Comparison of ENCODE assay signal across 10 mouse cellular contexts in genomic region chr6:36784682-36785208, GRCm38 (mm10). TPM values are rescaled to one million over a fixed set of nuclear protein-coding genes. Genes with fewer than 3 reads are reported as not detected.
DNase-seq lines count a peak whose midpoint lies in the region; ATAC-seq and TF ChIP-seq lines count a peak whose summit lies in the region.
"Had no signal": no experiment of that assay in that cellular context is flagged by ENCODE, and none has a peak within 500 bp of the region (broad histone marks: within the 10 kb centered on the region; RNA-seq: fewer than 3 reads in every experiment).

No protein-coding gene starts in this region.

- no peaks in the 10 kb centered on the region for H3K27me3 ChIP-seq in embryonic facial prominence, embryonic 12.5 days
- H3K27me3 ChIP-seq in hindbrain, embryonic 16.5 days (replicated peaks; ENCODE audit: control insufficient read depth, insufficient read depth, low read length), result no peaks in the 10 kb centered on the region
- no peaks in the 10 kb centered on the region for H3K27me3 ChIP-seq in neural tube, embryonic 13.5 days
- H3K27me3 ChIP-seq in thymus, adult 2 months (ENCODE audit: control insufficient read depth, insufficient read depth, low read length), result no peaks in the 10 kb centered on the region
- no peaks in the 10 kb centered on the region for H3K27me3 ChIP-seq in liver, postnatal 0 days (ENCODE audit: insufficient read depth, low read length)
- H3K27me3 ChIP-seq: liver, embryonic 15.5 days had no signal

- no peak for TF ChIP-seq EP300 in liver, postnatal 0 days (IDR thresholded peaks at IDR 0.05; ENCODE audit: low read depth)

- no peak overlapping the region for H3K9ac ChIP-seq in embryonic facial prominence, embryonic 12.5 days
- no peak overlapping the region for H3K9ac ChIP-seq in hindbrain, embryonic 16.5 days (ENCODE audit: low read depth, low read length)
- no peak overlapping the region for H3K9ac ChIP-seq in neural tube, embryonic 13.5 days
- H3K9ac ChIP-seq in liver, postnatal 0 days (replicated peaks), result no peak overlapping the region
- H3K9ac ChIP-seq: liver, embryonic 15.5 days had no signal

- H3K36me3 ChIP-seq in embryonic facial prominence, embryonic 12.5 days, result peaks cover 35% of the 10 kb centered on the region
- H3K36me3 ChIP-seq in hindbrain, embryonic 16.5 days (ENCODE audit: control insufficient read depth, insufficient read depth, low read length), result no peaks in the 10 kb centered on the region
- H3K36me3 ChIP-seq in neural tube, embryonic 13.5 days, result peaks cover 5% of the 10 kb centered on the region; the same call in 1 of the 2 replicates
- no peaks in the 10 kb centered on the region for H3K36me3 ChIP-seq in thymus, adult 2 months (ENCODE audit: control insufficient read depth, insufficient read depth, low read length)
- H3K36me3 ChIP-seq in liver, postnatal 0 days (replicated peaks; ENCODE audit: insufficient read depth, low read length), result no peaks in the 10 kb centered on the region
- H3K36me3 ChIP-seq: liver, embryonic 15.5 days had no signal

- WGBS in embryonic facial prominence, embryonic 12.5 days, result 22% methylated on average over 3 of the region's 3 CpGs
- 32% methylated on average over 3 of the region's 3 CpGs for WGBS in hindbrain, embryonic 16.5 days
- WGBS in neural tube, embryonic 13.5 days, result 17% methylated on average over 3 of the region's 3 CpGs
- 94% methylated on average over 3 of the region's 3 CpGs for WGBS in thymus, adult 2 months
- WGBS in liver, postnatal 0 days (ENCODE audit: insufficient replicate concordance), result 61% methylated on average over 3 of the region's 3 CpGs

- no peak overlapping the region for H3K4me3 ChIP-seq in layer of hippocampus, adult 2 months
- H3K4me3 ChIP-seq in embryonic facial prominence, embryonic 12.5 days, result no peak overlapping the region
- H3K4me3 ChIP-seq in hindbrain, embryonic 16.5 days (ENCODE audit: low read length), result no peak overlapping the region
- no peak overlapping the region for H3K4me3 ChIP-seq in neural tube, embryonic 13.5 days
- H3K4me3 ChIP-seq in thymus, adult 2 months (ENCODE audit: control insufficient read depth, insufficient read depth, low read length), result no peak overlapping the region
- H3K4me3 ChIP-seq in liver, postnatal 0 days (ENCODE audit: low read depth, low read length), result no peak overlapping the region
- H3K4me3 ChIP-seq: liver, embryonic 15.5 days had no signal

- peaks cover 34% of the 10 kb centered on the region for H3K4me1 ChIP-seq in embryonic facial prominence, embryonic 12.5 days
- peaks cover 20% of the 10 kb centered on the region for H3K4me1 ChIP-seq in hindbrain, embryonic 16.5 days (ENCODE audit: control insufficient read depth, insufficient read depth, low read depth, low read length)
- H3K4me1 ChIP-seq in neural tube, embryonic 13.5 days (replicated peaks), result peaks cover 81% of the 10 kb centered on the region
- no peaks in the 10 kb centered on the region for H3K4me1 ChIP-seq in thymus, adult 2 months (replicated peaks; ENCODE audit: control insufficient read depth, insufficient read depth, low read length)
- H3K4me1 ChIP-seq in liver, postnatal 0 days (ENCODE audit: insufficient read depth), result no peaks in the 10 kb centered on the region
- H3K4me1 ChIP-seq: liver, embryonic 15.5 days had no signal

- peak in 1 of 2 experiments; percentile 36 for DNase-seq in layer of hippocampus, adult 2 months (ENCODE audit: low spot score in 2 of 2)
- no peak for DNase-seq in layer of hippocampus, adult 9-10 months (ENCODE audit: low spot score)
- DNase-seq in kidney, adult 18-20 months, result no peak
- no peak for DNase-seq in thymus, adult 2 months
- DNase-seq in liver, postnatal 0 days, result no peak

- ATAC-seq in embryonic facial prominence, embryonic 12.5 days (ENCODE audit: insufficient number of reproducible peaks, insufficient read depth, low FRiP score, low TSS enrichment), result peak; percentile 62; the same call in 1 of the 2 replicates
- peak; percentile 86 for ATAC-seq in hindbrain, embryonic 16.5 days
- ATAC-seq in neural tube, embryonic 13.5 days (ENCODE audit: low read depth), result peak; percentile 72
- no peak for ATAC-seq in liver, postnatal 0 days

- no peaks in the 10 kb centered on the region for H3K9me3 ChIP-seq in embryonic facial prominence, embryonic 12.5 days
- H3K9me3 ChIP-seq in hindbrain, embryonic 16.5 days (ENCODE audit: control insufficient read depth, low read length), result no peaks in the 10 kb centered on the region
- no peaks in the 10 kb centered on the region for H3K9me3 ChIP-seq in neural tube, embryonic 13.5 days
- no peaks in the 10 kb centered on the region for H3K9me3 ChIP-seq in liver, postnatal 0 days (ENCODE audit: low read length)
- H3K9me3 ChIP-seq: liver, embryonic 15.5 days had no signal

- peak overlapping the region; percentile 77 for H3K27ac ChIP-seq in layer of hippocampus, adult 2 months
- H3K27ac ChIP-seq in embryonic facial prominence, embryonic 12.5 days, result peak overlapping the region; percentile 65
- H3K27ac ChIP-seq in hindbrain, embryonic 16.5 days (ENCODE audit: low read depth, low read length), result peak overlapping the region; percentile 68
- peak overlapping the region; percentile 79 for H3K27ac ChIP-seq in neural tube, embryonic 13.5 days (replicated peaks)
- H3K27ac ChIP-seq in thymus, adult 2 months (ENCODE audit: control insufficient read depth, insufficient read depth, low read length), result no peak overlapping the region
- no peak overlapping the region for H3K27ac ChIP-seq in liver, postnatal 0 days (ENCODE audit: low read depth)
- H3K27ac ChIP-seq: liver, embryonic 15.5 days had no signal

- TF ChIP-seq POLR2A in thymus, adult 2 months (IDR thresholded peaks at IDR 0.05; ENCODE audit: control insufficient read depth, extremely low read depth, insufficient read depth, low read length, poor library complexity), result no peak

- H3K4me2 ChIP-seq in embryonic facial prominence, embryonic 12.5 days (replicated peaks), result no peak overlapping the region
- no peak overlapping the region for H3K4me2 ChIP-seq in hindbrain, embryonic 16.5 days (ENCODE audit: low read length)
- H3K4me2 ChIP-seq in neural tube, embryonic 13.5 days, result no peak overlapping the region
- H3K4me2 ChIP-seq in liver, postnatal 0 days (ENCODE audit: low read depth, low read length), result no peak overlapping the region
- H3K4me2 ChIP-seq: liver, embryonic 15.5 days had no signal

- TF ChIP-seq CTCF in layer of hippocampus, adult 2 months (conservative IDR thresholded peaks at IDR 0.05), result no peak
- no peak for TF ChIP-seq CTCF in thymus, adult 2 months (IDR thresholded peaks at IDR 0.05; ENCODE audit: borderline replicate concordance, control insufficient read depth, extremely low read depth, insufficient read depth, low read length, poor library complexity)
- no peak for TF ChIP-seq CTCF in liver, postnatal 0 days (IDR thresholded peaks at IDR 0.05; ENCODE audit: low read depth)

RNA-seq across cellular contexts. Expression of gene Ptn, which starts 25.3 kb away (rescaled TPM):
- 100 to 1,000 TPM; 217 to 220 TPM for total RNA-seq in layer of hippocampus, adult 2 months (2021)
- 678 and 730 TPM in 2 replicates for polyA plus RNA-seq in embryonic facial prominence, embryonic 12.5 days (2016; fragmentation: Nextera tagmentation; extraction: Ambion mirVana)
- polyA plus RNA-seq in hindbrain, embryonic 16.5 days (2015; fragmentation: Nextera tagmentation; extraction: Ambion mirVana), result 800 and 988 TPM in 2 replicates
- 622 and 732 TPM in 2 replicates for polyA plus RNA-seq in neural tube, embryonic 13.5 days (2015; fragmentation: Nextera tagmentation; extraction: Ambion mirVana)
- polyA plus RNA-seq in thymus, adult 2 months (2012; rRNA removed), result 2.6 and 2.9 TPM in 2 replicates
- 3.6 and 4.2 TPM in 2 replicates for polyA plus RNA-seq in liver, postnatal 0 days (2015; fragmentation: Nextera tagmentation; extraction: Ambion mirVana)
- total RNA-seq: neutrophil, adult 5-6 weeks had no signal

Comparison
In these comparisons a context has a peak if more than half of its experiments do, and no peak if none do; other contexts are left out.
1. H3K27ac ChIP-seq: peak in layer of hippocampus, adult 2 months (single experiment), embryonic facial prominence, embryonic 12.5 days (single experiment), hindbrain, embryonic 16.5 days (single experiment) and neural tube, embryonic 13.5 days (single experiment); none in thymus, adult 2 months (single experiment) and liver, postnatal 0 days (single experiment).
2. RNA of gene Ptn, which starts 25.3 kb away (polyA plus RNA-seq): 800 to 988 TPM in hindbrain, embryonic 16.5 days, 678 to 730 TPM in embryonic facial prominence, embryonic 12.5 days and 622 to 732 TPM in neural tube, embryonic 13.5 days; 3.6 to 4.2 TPM in liver, postnatal 0 days and 2.6 to 2.9 TPM in thymus, adult 2 months; every median in the first group is over 100 times any median in the second.